Mouse (Mus musculus) forebrain, embryonic 12.5 days (tissue): Measurements from ENCODE around the gene Map3k5. TPM values are rescaled to one million over a fixed set of nuclear protein-coding genes. Genes with fewer than 3 reads are reported as not detected.
A peak's percentile ranks its signal among the peaks of the same experiment; 100 is the strongest.

Experiments
- ATAC-seq: fragments of 200-750 bp; cut with Nextera tagmentation; 2 replicates; pipeline ENCODE4 v1.8.0; 2017; ENCODE audit warnings: moderate TSS enrichment; ENCODE audit not compliant: low FRiP score
- H3K27ac ChIP-seq: fragments of 300-500 bp; sonication (generic); 2 replicates; pipeline ENCODE4 v1.5.1; 2016; ENCODE audit warnings: mild to moderate bottlenecking
- H3K27me3 ChIP-seq: fragments of 300-500 bp; sonication (generic); 2 replicates; pipeline ENCODE4 v1.6.1; 2016; ENCODE audit warnings: mild to moderate bottlenecking
- H3K36me3 ChIP-seq: fragments of 300-500 bp; sonication (generic); replicated peaks from 2 replicates; pipeline ENCODE4 v1.6.1; 2016; ENCODE audit warnings: mild to moderate bottlenecking
- H3K4me1 ChIP-seq: fragments of 300-500 bp; sonication (generic); 2 replicates; pipeline ENCODE4 v1.6.1; 2016
- H3K4me2 ChIP-seq: fragments of 300-500 bp; sonication (generic); 2 replicates; pipeline ENCODE4 v1.6.1; 2016; ENCODE audit warnings: mild to moderate bottlenecking, moderate library complexity
- H3K4me3 ChIP-seq: fragments of 300-500 bp; sonication (generic); replicated peaks from 2 replicates; pipeline ENCODE4 v1.5.1; 2016; ENCODE audit warnings: mild to moderate bottlenecking
- H3K9ac ChIP-seq: fragments of 300-500 bp; sonication (generic); 2 replicates; pipeline ENCODE4 v1.6.1; 2016; ENCODE audit warnings: mild to moderate bottlenecking
- H3K9me3 ChIP-seq: fragments of 300-500 bp; sonication (generic); 2 replicates; pipeline ENCODE4 v1.6.1; 2016
- WGBS: fragments of 180-500 bp; shearing (Covaris S2); methylation state at CpG from one replicate; pipeline ENCODE4 v1.1.7; 2016; 5-methylcytosine and 5-hydroxymethylcytosine counted together
- polyA plus RNA-seq: library from polyadenylated mRNA; unstranded; fragments of >200 nt; fragmentation: Nextera tagmentation; extraction: Ambion mirVana; gene quantifications from 2 replicates; pipeline ENCODE4 v1.2.1, GENCODE M21; 2016

Map3k5 gene
- polyA plus RNA-seq, 1 experiment from 2014 or later = 0.64 TPM

- Histone ChIP-seq H3K9ac (no peak overlapping the region), H3K27me3 (0 out of 2 replicates have a peak, but pooled peaks cover 8% of the 10 kb centered on the region), H3K9me3 (no peaks in the 10 kb centered on the region), H3K27ac (no peak overlapping the region), H3K4me2 (no peak overlapping the region), H3K4me3 (no peak overlapping the region), H3K4me1 (peaks cover 20% of the 10 kb centered on the region), H3K36me3 (no peaks in the 10 kb centered on the region)
- no peak for ATAC-seq
- WGBS = 88% methylated on average over 3 of the region's 3 CpGs
Observed at GRCm38 (mm10) chr10:20169182-20169674, 235.0 kb downstream of the Map3k5 start.

- H3K4me2 ChIP-seq = peak overlapping the region; percentile 50
- 22% methylated on average over 19 of the region's 19 CpGs for WGBS
- no peaks in the 10 kb centered on the region for H3K9me3 ChIP-seq
- H3K4me1 ChIP-seq = peaks cover 20% of the 10 kb centered on the region
- no peaks in the 10 kb centered on the region for H3K36me3 ChIP-seq
- H3K4me3 ChIP-seq = peak overlapping the region; percentile 27
- H3K27ac ChIP-seq = no peak overlapping the region
- no peak for ATAC-seq
- H3K27me3 ChIP-seq = 0 out of 2 replicates have a peak, but pooled peaks cover 8% of the 10 kb centered on the region
- H3K9ac ChIP-seq = no peak overlapping the region
Observed at GRCm38 (mm10) chr10:20169927-20170604, 235.8 kb downstream of the Map3k5 start.

GRCm38 (mm10) chr10:20170605-20171088, 236.4 kb downstream of the Map3k5 start:
- Histone ChIP-seq H3K4me2 (peak overlapping the region; percentile 50), H3K9me3 (no peaks in the 10 kb centered on the region), H3K4me1 (peaks cover 20% of the 10 kb centered on the region), H3K4me3 (peak overlapping the region; percentile 27), H3K27me3 (0 out of 2 replicates have a peak, but pooled peaks cover 8% of the 10 kb centered on the region), H3K27ac (peak overlapping the region; percentile 68), H3K36me3 (no peaks in the 10 kb centered on the region), H3K9ac (peak overlapping the region; percentile 22; the same call in 1 of the 2 replicates)
- peak; percentile 97 for ATAC-seq
- WGBS = 24% methylated on average over 11 of the region's 11 CpGs

GRCm38 (mm10) chr10:20171209-20171608, 236.9 kb downstream of the Map3k5 start:
- 0 out of 2 replicates have a peak, but pooled peaks cover 8% of the 10 kb centered on the region for H3K27me3 ChIP-seq
- peaks cover 20% of the 10 kb centered on the region for H3K4me1 ChIP-seq
- H3K27ac ChIP-seq = 0 out of 2 replicates have a peak overlapping the region, but pooled peaks have one; percentile 68
- no peak overlapping the region for H3K9ac ChIP-seq
- H3K36me3 ChIP-seq = no peaks in the 10 kb centered on the region
- no peaks in the 10 kb centered on the region for H3K9me3 ChIP-seq
- H3K4me3 ChIP-seq = peak overlapping the region; percentile 27; the same call in 1 of the 2 replicates
- H3K4me2 ChIP-seq = peak overlapping the region; percentile 50
- 69% methylated on average over 12 of the region's 12 CpGs for WGBS
- ATAC-seq = peak; percentile 45

GRCm38 (mm10) chr10:20171756-20172155, 237.5 kb downstream of the Map3k5 start:
- ATAC-seq = no peak
- H3K4me2 ChIP-seq = no peak overlapping the region

GRCm38 (mm10) chr10:20173733-20174132, 239.5 kb downstream of the Map3k5 start:
- H3K4me2 ChIP-seq = no peak overlapping the region
- H3K36me3 ChIP-seq = no peaks in the 10 kb centered on the region
- WGBS = 81% methylated on average over 4 of the region's 4 CpGs
- H3K4me1 ChIP-seq = peaks cover 20% of the 10 kb centered on the region
- H3K27ac ChIP-seq = no peak overlapping the region
- no peak overlapping the region for H3K9ac ChIP-seq
- H3K4me3 ChIP-seq = no peak overlapping the region
- no peaks in the 10 kb centered on the region for H3K9me3 ChIP-seq
- 0 out of 2 replicates have a peak, but pooled peaks cover 8% of the 10 kb centered on the region for H3K27me3 ChIP-seq
- no peak for ATAC-seq

More at GRCm38 (mm10) chr10:20171756-20172155, 237.5 kb downstream of the Map3k5 start:
- Histone ChIP-seq H3K36me3 (no peaks in the 10 kb centered on the region), H3K27ac (no peak overlapping the region), H3K9ac (no peak overlapping the region), H3K4me1 (peaks cover 20% of the 10 kb centered on the region), H3K4me3 (no peak overlapping the region), H3K27me3 (0 out of 2 replicates have a peak, but pooled peaks cover 8% of the 10 kb centered on the region), H3K9me3 (no peaks in the 10 kb centered on the region)
- WGBS = 55% methylated on average over 4 of the region's 4 CpGs

GRCm38 (mm10) chr10:20176054-20176453, 241.8 kb downstream of the Map3k5 start:
- H3K4me1 ChIP-seq = peaks cover 9% of the 10 kb centered on the region
- 68% methylated on average over 7 of the region's 7 CpGs for WGBS
- ATAC-seq = no peak
- H3K4me3 ChIP-seq = no peak overlapping the region
- H3K36me3 ChIP-seq = no peaks in the 10 kb centered on the region
- no peaks in the 10 kb centered on the region for H3K27me3 ChIP-seq
- no peak overlapping the region for H3K4me2 ChIP-seq
- no peaks in the 10 kb centered on the region for H3K9me3 ChIP-seq
- no peak overlapping the region for H3K9ac ChIP-seq
- no peak overlapping the region for H3K27ac ChIP-seq

GRCm38 (mm10) chr10:20178807-20179605, 244.7 kb downstream of the Map3k5 start:
- H3K27ac ChIP-seq = no peak overlapping the region
- WGBS = 44% methylated on average over 12 of the region's 12 CpGs
- H3K9ac ChIP-seq = no peak overlapping the region
- no peaks in the 10 kb centered on the region for H3K27me3 ChIP-seq
- no peak overlapping the region for H3K4me2 ChIP-seq
- ATAC-seq = no peak
- H3K36me3 ChIP-seq = no peaks in the 10 kb centered on the region
- H3K4me3 ChIP-seq = no peak overlapping the region
- no peaks in the 10 kb centered on the region for H3K9me3 ChIP-seq
- H3K4me1 ChIP-seq = peaks cover 10% of the 10 kb centered on the region

- no peak for ATAC-seq
- 73% methylated on average over 10 of the region's 10 CpGs for WGBS
- no peak overlapping the region for H3K4me3 ChIP-seq
Observed at GRCm38 (mm10) chr10:20181198-20181597, 246.9 kb downstream of the Map3k5 start.

GRCm38 (mm10) chr10:20181680-20182399, 247.6 kb downstream of the Map3k5 start:
- no peak overlapping the region for H3K9ac ChIP-seq
- peaks cover 10% of the 10 kb centered on the region for H3K4me1 ChIP-seq
- H3K4me3 ChIP-seq = no peak overlapping the region
- H3K9me3 ChIP-seq = no peaks in the 10 kb centered on the region
- no peak overlapping the region for H3K4me2 ChIP-seq
- WGBS = 55% methylated on average over 11 of the region's 11 CpGs
- H3K36me3 ChIP-seq = no peaks in the 10 kb centered on the region
- H3K27ac ChIP-seq = no peak overlapping the region
- no peaks in the 10 kb centered on the region for H3K27me3 ChIP-seq
- ATAC-seq = no peak

More at GRCm38 (mm10) chr10:20181198-20181597, 246.9 kb downstream of the Map3k5 start:
- H3K4me2 ChIP-seq = no peak overlapping the region
- no peaks in the 10 kb centered on the region for H3K9me3 ChIP-seq
- no peak overlapping the region for H3K27ac ChIP-seq
- H3K36me3 ChIP-seq = no peaks in the 10 kb centered on the region
- peaks cover 10% of the 10 kb centered on the region for H3K4me1 ChIP-seq
- no peaks in the 10 kb centered on the region for H3K27me3 ChIP-seq
- H3K9ac ChIP-seq = no peak overlapping the region

GRCm38 (mm10) chr10:20184326-20184725, 250.1 kb downstream of the Map3k5 start:
- Histone ChIP-seq H3K27ac (no peak overlapping the region), H3K9me3 (no peaks in the 10 kb centered on the region), H3K4me3 (no peak overlapping the region), H3K36me3 (no peaks in the 10 kb centered on the region), H3K4me1 (peaks cover 10% of the 10 kb centered on the region), H3K9ac (no peak overlapping the region), H3K27me3 (no peaks in the 10 kb centered on the region), H3K4me2 (no peak overlapping the region)
- 87% methylated on average over 4 of the region's 4 CpGs for WGBS
- ATAC-seq = no peak
